Mouse (Mus musculus) ES-Bruce4 (cell line): ENCODE measurements around the gene Dpep2nb. TPM values are rescaled to one million over a fixed set of nuclear protein-coding genes. Genes with fewer than 3 reads are reported as not detected.
"Not testable (repeated sequence)": the region's sequence is repeated elsewhere in the genome, so short reads cannot be mapped to it uniquely, and the experiment has no call there.

Experiments
- H3K27ac ChIP-seq: 2 replicates; pipeline ENCODE4 v1.5.1; 2012; ENCODE audit warnings: low read length, inconsistent platforms; ENCODE audit not compliant: insufficient read depth
- H3K27me3 ChIP-seq: 2 replicates; pipeline ENCODE4 v1.6.1; 2012; ENCODE audit warnings: mild to moderate bottlenecking, low read length, inconsistent platforms; ENCODE audit not compliant: control insufficient read depth, poor library complexity, insufficient read depth, severe bottlenecking
- H3K36me3 ChIP-seq: 2 replicates; pipeline ENCODE4 v1.6.1; 2012; ENCODE audit warnings: inconsistent platforms, mild to moderate bottlenecking, low read length, moderate library complexity; ENCODE audit not compliant: control insufficient read depth, poor library complexity, insufficient read depth, severe bottlenecking
- H3K4me1 ChIP-seq: one replicate; pipeline ENCODE4 v1.8.1; 2011; ENCODE audit warnings: low read length; ENCODE audit not compliant: control insufficient read depth, insufficient read depth
- H3K4me3 ChIP-seq: 2 replicates; pipeline ENCODE4 v1.5.1; 2011; ENCODE audit warnings: low read depth, mild to moderate bottlenecking, low read length
- H3K9ac ChIP-seq: 2 replicates; pipeline ENCODE4 v1.6.1; 2012; ENCODE audit warnings: low read depth, mild to moderate bottlenecking, inconsistent platforms; ENCODE audit not compliant: poor library complexity, severe bottlenecking
- H3K9me3 ChIP-seq: replicated peaks from 2 replicates; pipeline ENCODE4 v1.6.1; 2012; ENCODE audit warnings: mild to moderate bottlenecking, low read length, inconsistent platforms; ENCODE audit not compliant: control insufficient read depth, poor library complexity, insufficient read depth, severe bottlenecking
- CTCF ChIP-seq: IDR thresholded peaks from one replicate; pipeline ENCODE4 v1.8.1; 2011; ENCODE audit warnings: low read depth, low read length
- EP300 ChIP-seq: IDR thresholded peaks from 2 replicates; pipeline ENCODE4 v1.6.1; 2011; ENCODE audit warnings: low read depth, low read length; ENCODE audit not compliant: insufficient read depth
- POLR2A ChIP-seq: IDR thresholded peaks from one replicate; pipeline ENCODE4 v1.8.1; 2011; ENCODE audit warnings: low read length; ENCODE audit not compliant: insufficient read depth
- polyA plus RNA-seq: library from polyadenylated mRNA; stranded (reverse); fragments of >200 nt; gene quantifications from 2 replicates; pipeline ENCODE4 v1.2.4, GENCODE M21; 2011; ENCODE audit warnings: low read depth; ENCODE audit not compliant: missing spikeins, insufficient read depth, insufficient read length

The Dpep2nb gene
- polyA plus RNA-seq, 1 experiment: not detected

GRCm38 (mm10) chr8:106038721-106039120 is 32.9 kb upstream of the Dpep2nb start:
- Histone ChIP-seq H3K27ac (no peak overlapping the region), H3K27me3 (no peaks in the 10 kb centered on the region), H3K4me3 (no peak overlapping the region), H3K9ac (no peak overlapping the region), H3K36me3 (no peaks in the 10 kb centered on the region; the same call in none of the 2 replicates), H3K4me1 (no peaks in the 10 kb centered on the region), H3K9me3 (no peaks in the 10 kb centered on the region)
- TF ChIP-seq CTCF: no peak
- TF ChIP-seq POLR2A: no peak
- no peak for TF ChIP-seq EP300

DNA sequence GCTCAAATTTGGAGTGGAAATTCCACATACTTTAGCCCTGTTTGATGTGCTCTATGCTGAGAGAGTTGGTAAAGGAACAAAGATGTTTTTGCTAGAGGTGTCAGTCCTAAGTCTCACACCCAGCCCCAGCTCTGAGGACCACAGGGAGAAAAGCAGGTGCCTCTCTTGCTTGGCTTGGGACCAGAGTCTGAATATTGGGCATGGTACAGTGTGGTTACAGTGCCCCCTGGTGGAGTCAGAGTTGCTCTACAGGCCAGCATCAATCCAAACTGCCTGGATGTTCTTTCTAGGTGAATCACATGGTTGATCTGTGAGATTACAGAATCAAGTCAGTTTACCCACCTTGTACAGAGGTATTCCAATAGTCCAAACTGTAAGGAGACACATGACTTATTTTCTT is 16.7 kb upstream of the Dpep2nb start:
- no peak overlapping the region for H3K4me3 ChIP-seq
- H3K4me1 ChIP-seq: no peaks in the 10 kb centered on the region
- H3K9ac ChIP-seq: no peak overlapping the region
- TF ChIP-seq CTCF: peak; percentile 89
- no peak for TF ChIP-seq EP300
- no peaks in the 10 kb centered on the region for H3K9me3 ChIP-seq
- peaks cover 14% of the 10 kb centered on the region for H3K36me3 ChIP-seq
- H3K27me3 ChIP-seq: no peaks in the 10 kb centered on the region
- no peak overlapping the region for H3K27ac ChIP-seq

- TF ChIP-seq EP300 (no peak), POLR2A (no peak), CTCF (no peak)
- no peak overlapping the region for H3K4me3 ChIP-seq
- H3K4me1 ChIP-seq: no peaks in the 10 kb centered on the region
- no peak overlapping the region for H3K27ac ChIP-seq
- H3K9ac ChIP-seq: no peak overlapping the region
- no peaks in the 10 kb centered on the region for H3K9me3 ChIP-seq
- peaks cover 24% of the 10 kb centered on the region for H3K36me3 ChIP-seq
- H3K27me3 ChIP-seq: no peaks in the 10 kb centered on the region
Measured at GRCm38 (mm10) chr8:106018039-106018438, 12.3 kb upstream of the Dpep2nb start.

GRCm38 (mm10) chr8:106017130-106017529 is 11.4 kb upstream of the Dpep2nb start:
- no peak overlapping the region for H3K9ac ChIP-seq
- no peaks in the 10 kb centered on the region for H3K9me3 ChIP-seq
- H3K27ac ChIP-seq: no peak overlapping the region
- H3K4me3 ChIP-seq: no peak overlapping the region
- no peaks in the 10 kb centered on the region for H3K4me1 ChIP-seq
- TF ChIP-seq EP300 (no peak), CTCF (no peak), POLR2A (no peak)
- peaks cover 24% of the 10 kb centered on the region for H3K36me3 ChIP-seq
- H3K27me3 ChIP-seq: no peaks in the 10 kb centered on the region

GRCm38 (mm10) chr8:106016284-106016683 is 10.5 kb upstream of the Dpep2nb start:
- H3K36me3 ChIP-seq: peaks cover 24% of the 10 kb centered on the region
- no peaks in the 10 kb centered on the region for H3K27me3 ChIP-seq
- no peak overlapping the region for H3K27ac ChIP-seq
- H3K9me3 ChIP-seq: no peaks in the 10 kb centered on the region
- no peaks in the 10 kb centered on the region for H3K4me1 ChIP-seq
- H3K9ac ChIP-seq: no peak overlapping the region
- no peak for TF ChIP-seq EP300
- no peak for TF ChIP-seq CTCF
- no peak for TF ChIP-seq POLR2A
- no peak overlapping the region for H3K4me3 ChIP-seq

DNA sequence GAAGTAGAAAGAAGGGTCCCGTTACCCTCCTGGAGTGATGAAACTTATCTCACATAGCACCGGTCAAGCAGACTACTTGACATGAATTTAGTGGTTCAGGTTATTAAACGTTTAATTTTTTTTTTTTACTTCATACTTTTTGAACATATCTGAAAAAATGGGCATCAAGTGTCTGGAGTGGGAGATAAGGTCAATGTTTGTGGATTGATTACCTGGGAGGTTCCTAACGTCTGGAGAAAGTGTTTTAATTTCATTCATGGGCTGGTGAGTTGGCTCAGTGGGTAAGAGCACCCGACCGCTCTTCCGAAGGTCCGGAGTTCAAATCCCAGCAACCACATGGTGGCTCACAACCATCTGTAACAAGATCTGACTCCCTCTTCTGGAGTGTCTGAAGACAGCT is 6.4 kb upstream of the Dpep2nb start:
- Histone ChIP-seq H3K9ac (peak overlapping the region; percentile 77), H3K4me3 (peak overlapping the region; percentile 43), H3K36me3 (peaks cover 16% of the 10 kb centered on the region)
- H3K27me3 ChIP-seq, H3K27ac ChIP-seq, H3K9me3 ChIP-seq, H3K4me1 ChIP-seq: not testable (repeated sequence)

DNA sequence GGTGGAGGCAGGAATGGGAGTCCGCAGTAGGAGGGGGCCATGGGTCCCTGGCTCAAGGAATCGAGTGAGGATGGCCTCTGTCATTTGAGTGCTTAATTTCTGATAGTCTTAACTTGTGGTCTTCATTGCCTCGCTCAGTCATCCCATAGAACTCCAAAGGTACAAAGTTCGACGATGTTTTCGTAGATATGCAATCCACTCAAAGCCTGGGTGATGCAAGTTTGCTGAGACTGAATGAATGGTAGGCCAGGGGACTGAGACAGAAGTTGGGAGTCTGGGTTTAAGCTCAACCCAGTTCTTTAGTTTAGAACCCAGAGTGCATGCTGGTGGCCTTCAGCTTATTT is 5.8 kb upstream of the Dpep2nb start, which contains the start of gene Ddx28:
TSS of gene Ddx28 (minus strand) at position 240 of the 344 bp plus-strand sequence.
- H3K4me1 ChIP-seq: no peaks in the 10 kb centered on the region
- H3K27me3 ChIP-seq: no peaks in the 10 kb centered on the region
- peak within 1 kb of the TSS; percentile 93 for H3K4me3 ChIP-seq
- no peaks in the 10 kb centered on the region for H3K9me3 ChIP-seq
- peak within 1 kb of the TSS; percentile 5; the same call in 1 of the 2 replicates for H3K27ac ChIP-seq
- TF ChIP-seq CTCF (no peak), POLR2A (no peak), EP300 (no peak)
- peak within 1 kb of the TSS; percentile 77 for H3K9ac ChIP-seq
- H3K36me3 ChIP-seq: peaks cover 14% of the 10 kb centered on the region
